Mouse (Mus musculus): ENCODE results near the gene Zfp775. TPM values are rescaled to one million over a fixed set of nuclear protein-coding genes. Genes with fewer than 3 reads are reported as not detected.

Zfp775 gene
- 5.4 TPM for polyA plus RNA-seq (2017; shearing (Covaris generic))

GRCm38 (mm10) chr6:48601271-48602079, at the start of gene Zfp775:
TSS of gene Zfp775 (plus strand) at chr6:48602063.

GRCm38 (mm10) chr6:48554280-48555103, 47.4 kb upstream of the Zfp775 start, which contains the start of gene Lrrc61:
TSS of gene Lrrc61 (plus strand) at chr6:48554796.

GRCm38 (mm10) chr6:48572572-48573061, 29.2 kb upstream of the Zfp775 start, which contains the start of gene Rarres2:
TSS of gene Rarres2 (minus strand) at chr6:48572789.

GRCm38 (mm10) chr6:48589194-48589750, 12.6 kb upstream of the Zfp775 start, which contains the start of gene Gm45021:
TSS of gene Gm45021 (plus strand) at chr6:48589610.

GRCm38 (mm10) chr6:48593158-48594042, 8.5 kb upstream of the Zfp775 start, which contains the start of the genes Repin1 and Gm44965:
TSS of gene Repin1 (plus strand) at chr6:48593883.
TSS of gene Gm44965 (plus strand) at chr6:48593941.

GRCm38 (mm10) chr6:48626464-48626863, 24.6 kb downstream of the Zfp775 start, which contains the start of gene AI854703:
TSS of gene AI854703 (plus strand) at chr6:48626764.

GRCm38 (mm10) chr6:48646995-48647394, 45.1 kb downstream of the Zfp775 start, which contains the start of gene Gimap8:
TSS of gene Gimap8 (plus strand) at chr6:48647234.

Other genes with a start within 250 kb of the Zfp775 start
- 16.9 TPM for gene Krba1, start 206.5 kb upstream of the Zfp775 start, polyA plus RNA-seq (2017; shearing (Covaris generic))
- 4.8 TPM for gene Zfp467, start 156.2 kb upstream of the Zfp775 start, polyA plus RNA-seq (2017; shearing (Covaris generic))
- 0.05 TPM for gene Sspo, start 153.8 kb upstream of the Zfp775 start, polyA plus RNA-seq (2017; shearing (Covaris generic))
- gene Atp6v0e2, start 64.4 kb upstream of the Zfp775 start, polyA plus RNA-seq (2017; shearing (Covaris generic)), result not detected
- gene Lrrc61, start 47.3 kb upstream of the Zfp775 start, polyA plus RNA-seq (2017; shearing (Covaris generic)), result 10.0 TPM
- gene Rarres2, start 29.3 kb upstream of the Zfp775 start, polyA plus RNA-seq (2017; shearing (Covaris generic)), result not detected
- gene Gm45021, start 12.5 kb upstream of the Zfp775 start, polyA plus RNA-seq (2017; shearing (Covaris generic)), result not detected
- gene Repin1, start 8.2 kb upstream of the Zfp775 start, polyA plus RNA-seq (2017; shearing (Covaris generic)), result 7.4 TPM
- not detected for gene Gm44965, start 8.1 kb upstream of the Zfp775 start, polyA plus RNA-seq (2017; shearing (Covaris generic))
- 2.3 TPM for gene AI854703, start 24.7 kb downstream of the Zfp775 start, polyA plus RNA-seq (2017; shearing (Covaris generic))
- gene Gimap8, start 45.2 kb downstream of the Zfp775 start, polyA plus RNA-seq (2017; shearing (Covaris generic)), result 153 TPM
- gene Gimap9, start 74.1 kb downstream of the Zfp775 start, polyA plus RNA-seq (2017; shearing (Covaris generic)), result 227 TPM
- 1,382 TPM for gene Gimap4, start 82.5 kb downstream of the Zfp775 start, polyA plus RNA-seq (2017; shearing (Covaris generic))
- gene Gimap6, start 106.2 kb downstream of the Zfp775 start, polyA plus RNA-seq (2017; shearing (Covaris generic)), result 1,646 TPM
- 21.6 TPM for gene Gm28053, start 116.5 kb downstream of the Zfp775 start, polyA plus RNA-seq (2017; shearing (Covaris generic))
- gene Gimap7, start 116.6 kb downstream of the Zfp775 start, polyA plus RNA-seq (2017; shearing (Covaris generic)), result 295 TPM
- 413 TPM for gene Gimap1, start 137.0 kb downstream of the Zfp775 start, polyA plus RNA-seq (2017; shearing (Covaris generic))
- 201 TPM for gene Gimap5, start 144.1 kb downstream of the Zfp775 start, polyA plus RNA-seq (2017; shearing (Covaris generic))
- gene Gimap3, start 168.8 kb downstream of the Zfp775 start, polyA plus RNA-seq (2017; shearing (Covaris generic)), result 1,655 TPM
- gene Tmem176a, start 238.9 kb downstream of the Zfp775 start, polyA plus RNA-seq (2017; shearing (Covaris generic)), result 9.4 TPM
- gene Tmem176b, start 239.4 kb downstream of the Zfp775 start, polyA plus RNA-seq (2017; shearing (Covaris generic)), result 14.1 TPM

All from effector memory CD4-positive, alpha-beta T cell, adult 7 months (primary cell).